Mouse (Mus musculus) embryonic facial prominence, embryonic 13.5 days (tissue): ENCODE measurements at regions not wholly inside any gene's neighbourhood (a gene's known extent, or its start where the extent isn't known, plus 50 kb on each side); places are given as distances from the start of the nearest gene placed in this dataset.

Experiments
- ATAC-seq: fragments of 200-750 bp; cut with Nextera tagmentation; 2 replicates; pipeline ENCODE4 v1.8.0; 2017; ENCODE audit warnings: low read depth; ENCODE audit not compliant: insufficient number of reproducible peaks, insufficient read depth, low FRiP score, low TSS enrichment
- H3K27ac ChIP-seq: fragments of 300-500 bp; sonication (generic); 2 replicates; pipeline ENCODE4 v1.5.1; 2015; ENCODE audit warnings: moderate library complexity, mild to moderate bottlenecking, inconsistent platforms
- H3K27me3 ChIP-seq: fragments of 300-500 bp; sonication (generic); 2 replicates; pipeline ENCODE4 v1.6.1; 2015; ENCODE audit warnings: mild to moderate bottlenecking, inconsistent platforms
- H3K36me3 ChIP-seq: fragments of 300-500 bp; sonication (generic); 2 replicates; pipeline ENCODE4 v1.6.1; 2015; ENCODE audit warnings: mild to moderate bottlenecking, inconsistent platforms
- H3K4me1 ChIP-seq: fragments of 300-500 bp; sonication (generic); 2 replicates; pipeline ENCODE4 v1.6.1; 2015; ENCODE audit warnings: inconsistent platforms
- H3K4me2 ChIP-seq: fragments of 300-500 bp; sonication (generic); 2 replicates; pipeline ENCODE4 v1.6.1; 2015; ENCODE audit warnings: moderate library complexity, mild to moderate bottlenecking, inconsistent platforms
- H3K4me3 ChIP-seq: fragments of 300-500 bp; sonication (generic); 2 replicates; pipeline ENCODE4 v1.5.1; 2015; ENCODE audit warnings: mild to moderate bottlenecking, inconsistent platforms
- H3K9ac ChIP-seq: fragments of 300-500 bp; sonication (generic); 2 replicates; pipeline ENCODE4 v1.6.1; 2015; ENCODE audit warnings: mild to moderate bottlenecking, inconsistent platforms
- H3K9me3 ChIP-seq: fragments of 300-500 bp; sonication (generic); 2 replicates; pipeline ENCODE4 v1.6.1; 2016; ENCODE audit warnings: inconsistent platforms
- WGBS: fragments of 180-500 bp; shearing (Covaris S2); methylation state at CpG from one replicate; pipeline ENCODE4 v1.1.7; 2015; ENCODE audit warnings: mixed read lengths; 5-methylcytosine and 5-hydroxymethylcytosine counted together

DNA sequence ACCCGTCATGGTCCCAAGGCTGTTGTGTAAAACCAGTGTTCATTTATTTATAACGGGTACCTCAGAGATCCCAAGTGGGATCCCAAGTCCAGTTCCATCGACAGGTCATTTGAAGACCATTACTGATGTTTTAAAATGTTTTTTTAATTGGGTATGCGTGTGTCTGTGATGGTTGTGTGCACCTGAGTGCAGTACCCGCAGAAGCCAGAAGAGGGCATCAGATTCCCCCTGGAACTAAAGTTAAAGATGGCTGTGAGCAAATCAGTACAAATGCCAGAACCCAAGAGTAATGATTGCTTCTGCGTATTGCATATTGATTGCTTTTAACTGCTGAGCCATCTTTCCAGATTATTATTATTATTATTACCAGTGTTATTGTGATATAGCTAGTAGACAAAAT is 169.7 kb upstream of the Srrm4 start:
- Histone ChIP-seq H3K36me3 (no peaks in the 10 kb centered on the region), H3K4me2 (no peak overlapping the region), H3K27ac (no peak overlapping the region), H3K9me3 (peaks cover 7% of the 10 kb centered on the region; the same call in 1 of the 2 replicates), H3K4me1 (no peaks in the 10 kb centered on the region), H3K9ac (no peak overlapping the region), H3K4me3 (no peak overlapping the region), H3K27me3 (no peaks in the 10 kb centered on the region)
- 86% methylated on average over 6 of the region's 6 CpGs for WGBS
- no peak for ATAC-seq

DNA sequence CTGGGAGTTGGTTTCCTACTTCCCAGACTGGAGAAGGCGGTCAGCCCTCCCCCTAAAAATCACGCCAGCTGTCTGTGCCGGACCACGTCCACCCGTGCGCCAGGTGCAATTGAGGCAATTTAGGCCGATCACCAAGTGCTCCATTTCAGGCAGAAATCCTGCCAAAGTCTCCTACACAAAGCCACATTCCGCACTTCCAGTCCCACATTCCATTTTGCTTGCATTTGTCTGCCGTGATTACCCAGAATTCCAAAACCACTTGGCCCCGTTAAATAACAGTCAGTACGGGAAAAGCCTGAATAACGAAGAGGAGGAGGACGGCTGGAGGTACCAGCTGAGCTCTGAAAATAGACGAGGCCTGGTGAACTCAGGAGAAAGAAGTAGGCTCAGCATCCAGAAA is 167.1 kb upstream of the Srrm4 start:
- no peak for ATAC-seq
- WGBS, result 79% methylated on average over 14 of the region's 14 CpGs

DNA sequence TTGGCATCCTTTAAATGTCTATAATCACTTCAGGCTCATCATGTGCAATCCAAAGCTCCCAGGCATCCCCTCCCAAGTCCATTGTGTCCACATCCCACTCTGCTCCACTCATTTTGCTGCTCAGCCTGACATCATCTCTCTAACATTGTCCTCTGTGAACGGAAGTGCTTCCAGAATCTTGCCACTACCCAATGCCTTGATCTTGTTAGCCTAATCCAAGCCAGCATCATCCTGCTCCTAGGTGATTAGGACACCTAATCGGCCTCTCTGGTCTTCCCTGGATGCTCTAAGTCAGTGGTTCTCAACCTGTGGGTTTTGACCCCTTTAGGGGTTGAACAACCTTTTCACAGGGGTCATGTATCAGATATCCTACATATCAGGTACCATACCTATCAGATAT is 161.3 kb upstream of the Srrm4 start:
- no peak overlapping the region for H3K4me3 ChIP-seq
- no peaks in the 10 kb centered on the region for H3K27me3 ChIP-seq
- WGBS, result 79% methylated on average over 2 of the region's 2 CpGs
- no peak overlapping the region for H3K9ac ChIP-seq
- no peaks in the 10 kb centered on the region for H3K36me3 ChIP-seq
- no peak for ATAC-seq
- H3K9me3 ChIP-seq, result no peaks in the 10 kb centered on the region
- no peaks in the 10 kb centered on the region for H3K4me1 ChIP-seq
- H3K4me2 ChIP-seq, result no peak overlapping the region
- no peak overlapping the region for H3K27ac ChIP-seq

More for the DNA sequence above, 167.1 kb upstream of the Srrm4 start:
- H3K4me3 ChIP-seq, result no peak overlapping the region
- no peak overlapping the region for H3K4me2 ChIP-seq
- no peak overlapping the region for H3K27ac ChIP-seq
- H3K4me1 ChIP-seq, result no peaks in the 10 kb centered on the region
- peaks cover 7% of the 10 kb centered on the region; the same call in 1 of the 2 replicates for H3K9me3 ChIP-seq
- no peaks in the 10 kb centered on the region for H3K27me3 ChIP-seq
- H3K9ac ChIP-seq, result no peak overlapping the region
- no peaks in the 10 kb centered on the region for H3K36me3 ChIP-seq

DNA sequence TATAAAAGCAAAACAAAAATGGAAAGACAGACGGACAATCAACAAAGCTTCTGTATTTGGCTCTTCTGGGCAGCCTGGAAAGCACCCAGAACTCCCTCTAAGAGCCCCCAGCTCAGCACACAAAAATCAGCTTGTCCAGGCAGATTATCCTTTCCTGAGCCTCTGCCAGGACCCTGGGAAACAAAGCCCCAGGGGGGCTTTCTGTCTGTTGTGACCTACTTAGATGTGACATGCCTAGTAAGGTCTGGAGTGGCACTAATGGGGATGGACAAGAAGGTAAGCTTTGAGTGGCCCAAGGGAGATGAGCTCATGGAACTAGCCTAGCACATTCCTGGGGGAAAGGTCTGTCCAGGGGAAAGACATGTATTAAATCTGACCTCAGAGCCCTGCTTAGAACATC is 160.5 kb upstream of the Srrm4 start:
- no peak for ATAC-seq
- Histone ChIP-seq H3K9me3 (no peaks in the 10 kb centered on the region), H3K4me2 (no peak overlapping the region), H3K36me3 (no peaks in the 10 kb centered on the region), H3K27ac (no peak overlapping the region), H3K27me3 (no peaks in the 10 kb centered on the region), H3K4me1 (no peaks in the 10 kb centered on the region), H3K4me3 (no peak overlapping the region), H3K9ac (no peak overlapping the region)
- WGBS, result 57% methylated on average over 1 of the region's 1 CpGs

DNA sequence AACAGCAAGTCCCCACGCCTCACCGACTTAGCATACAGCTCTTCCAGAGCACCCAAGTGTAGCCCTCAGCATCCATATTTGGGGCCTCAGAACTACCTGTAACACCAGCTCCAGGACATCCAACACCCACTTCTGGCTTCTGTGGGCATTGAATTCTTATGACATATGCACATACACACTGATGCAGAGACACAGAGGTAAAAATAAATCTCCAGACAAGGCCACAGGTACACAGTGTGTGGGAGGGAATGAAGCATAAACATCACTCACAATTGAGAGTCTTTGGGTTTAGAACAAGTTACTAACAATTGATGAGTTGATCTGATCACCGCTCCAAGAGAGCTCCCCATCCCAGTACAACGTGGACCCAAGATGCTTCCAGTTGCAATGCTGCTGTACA is 154.2 kb upstream of the Srrm4 start:
- no peak for ATAC-seq
- Histone ChIP-seq H3K9ac (no peak overlapping the region), H3K27me3 (no peaks in the 10 kb centered on the region), H3K9me3 (no peaks in the 10 kb centered on the region), H3K4me2 (no peak overlapping the region), H3K4me3 (no peak overlapping the region), H3K36me3 (no peaks in the 10 kb centered on the region), H3K27ac (no peak overlapping the region), H3K4me1 (no peaks in the 10 kb centered on the region)
- 87% methylated on average over 4 of the region's 4 CpGs for whole genome bisulfite sequencing

DNA sequence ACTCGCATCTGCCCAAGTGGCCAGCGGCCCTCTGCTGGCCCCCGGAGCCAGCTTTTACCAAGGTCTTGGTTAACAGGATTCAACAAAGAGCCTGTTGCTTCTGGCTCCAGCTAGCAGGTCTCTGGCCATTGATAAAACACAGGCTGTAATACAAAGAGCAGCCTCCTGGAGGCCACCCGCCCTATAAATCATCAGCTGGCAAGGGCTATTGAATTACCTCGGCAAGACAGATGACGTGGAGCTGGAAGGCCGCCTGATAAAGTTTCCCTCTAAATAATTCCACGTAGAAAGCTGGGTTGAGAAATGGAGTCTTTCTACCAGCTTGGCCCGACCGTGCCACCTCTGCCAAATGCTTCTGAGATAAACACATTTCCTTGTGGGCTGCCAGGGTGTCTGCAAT is 152.8 kb upstream of the Srrm4 start:
- Histone ChIP-seq H3K27me3 (no peaks in the 10 kb centered on the region), H3K4me1 (no peaks in the 10 kb centered on the region), H3K9me3 (no peaks in the 10 kb centered on the region), H3K9ac (no peak overlapping the region), H3K4me2 (no peak overlapping the region), H3K4me3 (no peak overlapping the region), H3K27ac (no peak overlapping the region), H3K36me3 (no peaks in the 10 kb centered on the region)
- ATAC-seq, result no peak
- WGBS, result 57% methylated on average over 10 of the region's 10 CpGs

DNA sequence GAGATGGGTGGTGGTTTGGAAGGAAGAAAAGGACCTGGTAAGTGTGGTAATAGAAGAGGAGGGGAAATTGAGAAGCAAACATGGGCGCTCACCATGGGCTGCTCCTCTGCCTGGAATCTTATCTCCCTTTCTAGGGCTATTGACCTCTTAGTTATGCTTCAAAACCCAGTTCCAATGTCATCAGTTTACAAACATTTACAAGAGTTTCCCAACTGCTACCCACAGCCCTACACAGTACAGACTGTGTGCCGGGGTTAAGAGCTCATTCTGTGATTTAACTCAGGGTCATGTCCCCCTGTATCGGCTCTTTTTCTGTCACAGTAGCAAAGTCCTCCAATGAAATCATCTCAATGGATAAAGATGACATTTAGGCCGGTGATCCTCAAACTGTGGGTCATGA is 144.0 kb upstream of the Srrm4 start:
- no peak for ATAC-seq
- Histone ChIP-seq H3K4me3 (no peak overlapping the region), H3K27me3 (no peaks in the 10 kb centered on the region), H3K4me1 (no peaks in the 10 kb centered on the region), H3K4me2 (no peak overlapping the region), H3K9me3 (no peaks in the 10 kb centered on the region; the same call in 1 of the 2 replicates), H3K27ac (no peak overlapping the region), H3K9ac (no peak overlapping the region), H3K36me3 (no peaks in the 10 kb centered on the region)
- WGBS, result 85% methylated on average over 4 of the region's 4 CpGs

DNA sequence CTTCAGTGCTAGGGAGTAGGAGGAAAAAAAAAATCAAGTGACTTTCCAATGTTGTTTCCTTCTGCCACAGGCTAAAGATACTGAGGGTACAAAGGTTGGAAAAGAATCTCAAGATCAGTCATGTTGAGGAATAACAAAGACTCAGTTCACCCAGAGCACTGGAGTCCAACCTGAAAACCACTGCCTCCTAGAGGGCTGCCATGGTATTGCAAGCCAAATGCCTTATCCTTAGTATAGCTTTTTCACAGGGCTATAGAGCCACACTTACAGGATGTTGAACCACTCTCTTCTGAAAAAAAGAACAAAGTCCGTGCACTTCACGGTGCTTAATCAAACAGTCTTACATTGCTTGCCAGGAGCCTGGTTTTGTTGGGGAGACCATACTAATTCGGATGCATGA is 139.9 kb upstream of the Srrm4 start:
- H3K9ac ChIP-seq, result no peak overlapping the region
- no peak overlapping the region for H3K4me2 ChIP-seq
- no peaks in the 10 kb centered on the region for H3K36me3 ChIP-seq
- no peak overlapping the region for H3K4me3 ChIP-seq
- no peaks in the 10 kb centered on the region; the same call in 1 of the 2 replicates for H3K9me3 ChIP-seq
- H3K4me1 ChIP-seq, result no peaks in the 10 kb centered on the region
- no peaks in the 10 kb centered on the region for H3K27me3 ChIP-seq
- H3K27ac ChIP-seq, result no peak overlapping the region
- no peak for ATAC-seq
- WGBS, result 90% methylated on average over 3 of the region's 3 CpGs

DNA sequence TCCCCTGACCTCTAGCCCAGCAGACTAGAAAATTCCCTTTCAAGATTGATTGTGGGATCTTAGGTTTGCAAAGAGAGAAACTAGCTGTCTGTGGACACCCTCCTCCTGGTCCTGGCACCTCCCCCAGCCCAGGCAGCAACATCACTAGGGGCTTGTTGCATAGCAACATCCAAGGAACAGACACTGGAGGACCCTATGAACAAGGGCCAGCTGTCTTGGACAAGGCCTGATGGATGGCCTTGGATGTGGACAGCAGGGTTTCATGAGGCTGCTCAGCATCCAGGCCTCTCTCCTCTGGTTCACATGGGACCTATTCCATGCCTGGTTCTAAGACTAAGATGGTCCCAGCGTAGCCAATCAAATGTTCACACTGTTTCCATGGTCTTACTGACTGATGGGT is 127.6 kb upstream of the Srrm4 start:
- H3K9me3 ChIP-seq, result no peaks in the 10 kb centered on the region
- H3K27ac ChIP-seq, result no peak overlapping the region
- no peak overlapping the region for H3K4me3 ChIP-seq
- WGBS, result 76% methylated on average over 1 of the region's 1 CpGs
- no peak for ATAC-seq
- no peak overlapping the region for H3K4me2 ChIP-seq
- no peaks in the 10 kb centered on the region for H3K27me3 ChIP-seq
- no peaks in the 10 kb centered on the region for H3K4me1 ChIP-seq
- no peaks in the 10 kb centered on the region for H3K36me3 ChIP-seq
- no peak overlapping the region for H3K9ac ChIP-seq

DNA sequence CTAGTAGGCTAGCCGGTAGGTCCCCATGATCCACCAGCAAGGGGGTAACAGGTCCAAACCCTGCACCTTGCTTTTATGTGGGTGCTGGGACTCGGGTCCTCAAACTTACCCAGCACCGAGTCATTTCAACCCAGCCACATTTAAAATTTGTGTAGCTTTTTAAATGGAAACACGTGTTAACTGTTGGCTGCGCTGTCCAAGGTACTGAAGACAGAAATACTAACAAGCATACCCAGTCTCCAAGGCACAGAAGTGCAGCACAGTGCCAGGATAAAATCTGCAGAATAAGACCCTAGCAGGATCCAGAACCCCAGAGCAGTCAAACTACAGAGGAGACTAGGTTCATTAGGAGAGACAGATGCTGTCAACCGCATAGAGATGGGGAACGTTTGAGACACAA is 122.6 kb upstream of the Srrm4 start:
- Histone ChIP-seq H3K4me1 (no peaks in the 10 kb centered on the region), H3K27me3 (no peaks in the 10 kb centered on the region), H3K4me3 (no peak overlapping the region), H3K9ac (no peak overlapping the region), H3K27ac (no peak overlapping the region), H3K36me3 (no peaks in the 10 kb centered on the region), H3K9me3 (no peaks in the 10 kb centered on the region), H3K4me2 (no peak overlapping the region)
- 27% methylated on average over 7 of the region's 7 CpGs for WGBS
- ATAC-seq, result no peak

DNA sequence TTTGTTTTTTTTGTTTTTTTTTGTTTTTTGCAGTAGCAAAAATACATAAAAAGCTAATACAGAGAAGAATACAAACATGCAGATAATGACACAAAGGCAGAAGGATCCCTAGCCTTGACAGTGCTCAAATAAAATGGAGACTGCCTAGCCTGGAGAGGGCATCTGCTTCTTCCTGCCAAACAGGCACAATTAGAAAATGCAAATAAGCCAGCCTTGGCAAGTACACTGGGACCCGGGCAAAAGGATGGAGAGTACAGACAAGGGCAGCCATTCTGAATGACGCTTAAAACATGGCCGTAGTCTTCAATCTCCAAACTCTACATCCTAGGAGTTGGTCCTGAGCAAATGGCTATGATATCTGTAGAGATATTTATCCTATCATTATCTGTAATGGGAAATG is 120.4 kb upstream of the Srrm4 start:
- no peak overlapping the region for H3K4me3 ChIP-seq
- WGBS, result 89% methylated on average over 3 of the region's 3 CpGs
- H3K4me2 ChIP-seq, result no peak overlapping the region
- H3K9ac ChIP-seq, result no peak overlapping the region
- no peaks in the 10 kb centered on the region for H3K4me1 ChIP-seq
- no peak for ATAC-seq
- no peaks in the 10 kb centered on the region for H3K36me3 ChIP-seq
- no peak overlapping the region for H3K27ac ChIP-seq
- H3K27me3 ChIP-seq, result no peaks in the 10 kb centered on the region
- no peaks in the 10 kb centered on the region for H3K9me3 ChIP-seq

DNA sequence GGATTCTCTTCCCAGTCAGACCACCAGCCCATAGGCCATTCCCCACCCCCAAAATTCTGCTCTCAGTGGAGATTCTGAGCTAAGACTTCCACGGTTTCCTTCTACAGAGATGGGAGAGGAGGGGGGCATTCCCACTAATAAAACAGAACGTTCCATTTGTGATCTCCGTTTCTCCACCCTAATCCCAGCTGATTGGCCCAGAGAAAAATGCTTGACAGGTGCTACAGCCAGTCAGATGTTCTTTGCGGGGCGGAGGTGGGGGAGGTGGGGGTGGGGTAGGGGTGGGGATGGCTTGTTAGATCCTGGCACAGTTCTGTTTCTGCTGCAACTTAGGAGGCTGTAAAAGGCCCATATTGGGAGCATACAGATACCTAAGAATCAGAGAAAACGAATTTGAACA is 116.9 kb upstream of the Srrm4 start:
- Histone ChIP-seq H3K4me3 (no peak overlapping the region), H3K27ac (no peak overlapping the region), H3K36me3 (no peaks in the 10 kb centered on the region), H3K27me3 (no peaks in the 10 kb centered on the region), H3K4me2 (no peak overlapping the region), H3K9me3 (no peaks in the 10 kb centered on the region), H3K9ac (no peak overlapping the region), H3K4me1 (no peaks in the 10 kb centered on the region)
- 17% methylated on average over 6 of the region's 6 CpGs for WGBS
- no peak for ATAC-seq

DNA sequence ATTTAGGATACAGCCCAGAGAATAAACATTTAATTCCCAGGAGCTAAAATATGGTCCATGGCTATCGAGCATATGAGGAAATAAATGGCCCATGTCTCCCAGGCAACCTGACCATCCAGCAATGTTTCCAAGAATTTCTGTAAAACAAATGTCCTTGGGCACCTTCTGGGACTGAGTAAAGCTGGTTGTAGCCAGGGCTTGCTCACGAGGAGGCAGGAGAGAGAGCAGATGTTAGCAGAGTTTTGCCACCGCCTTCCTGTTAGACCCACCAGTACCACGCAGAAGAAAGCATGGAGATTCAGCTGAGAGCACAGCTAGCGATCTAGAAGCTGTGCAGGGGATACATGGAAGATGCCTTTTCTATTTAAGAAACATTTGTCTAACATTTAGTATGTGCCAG is 70.8 kb upstream of the Srrm4 start:
- H3K27me3 ChIP-seq, result no peaks in the 10 kb centered on the region
- H3K4me3 ChIP-seq, result no peak overlapping the region
- H3K4me1 ChIP-seq, result peaks cover 6% of the 10 kb centered on the region; the same call in 1 of the 2 replicates
- no peaks in the 10 kb centered on the region for H3K9me3 ChIP-seq
- H3K9ac ChIP-seq, result no peak overlapping the region
- H3K27ac ChIP-seq, result no peak overlapping the region
- no peak overlapping the region for H3K4me2 ChIP-seq
- H3K36me3 ChIP-seq, result no peaks in the 10 kb centered on the region
- 77% methylated on average over 5 of the region's 5 CpGs for WGBS
- no peak for ATAC-seq
